Mouse (Mus musculus) stomach, postnatal 0 days (tissue): ENCODE measurements around the gene Rhno1.

Experiments used
- CTCF ChIP-seq: IDR thresholded peaks from 2 replicates; pipeline ENCODE4 v1.5.1; 2016; ENCODE audit warnings: antibody characterized with exemption, low read depth, mild to moderate bottlenecking, moderate library complexity
- EP300 ChIP-seq: optimal IDR thresholded peaks from 2 replicates; pipeline ENCODE3; 2016; ENCODE audit warnings: antibody characterized with exemption

- TF ChIP-seq CTCF (no peak), EP300 (no peak)
These were observed 505 bp upstream of the Rhno1 start for GRCm38 (mm10) chr6:128363007-128363825.
